Mouse (Mus musculus) left cerebral cortex, adult 8-10 months (tissue): ENCODE data around the gene Usp2. TPM values are rescaled to one million over a fixed set of nuclear protein-coding genes. Genes with fewer than 3 reads are reported as not detected.

Experiments
- DNase-seq, 2 experiments: peaks; one replicate each; pipeline ENCODE4 v3.0.0; 2022; ENCODE audit warnings: low spot score in 2 of 2
- total RNA-seq, 4 experiments: library from RNA; stranded (reverse); gene quantifications; 2 replicates each; pipeline ENCODE4 v1.2.4; 2022

The Usp2 gene
- total RNA-seq, 4 experiments from 2014 or later = 118 to 172 (median 123) TPM

GRCm38 (mm10) chr9:44075276-44075995 is 8.6 kb downstream of the Usp2 start:
- no peak for DNase-seq

GRCm38 (mm10) chr9:44075996-44076763 is 9.4 kb downstream of the Usp2 start:
- DNase-seq = no peak

DNA sequence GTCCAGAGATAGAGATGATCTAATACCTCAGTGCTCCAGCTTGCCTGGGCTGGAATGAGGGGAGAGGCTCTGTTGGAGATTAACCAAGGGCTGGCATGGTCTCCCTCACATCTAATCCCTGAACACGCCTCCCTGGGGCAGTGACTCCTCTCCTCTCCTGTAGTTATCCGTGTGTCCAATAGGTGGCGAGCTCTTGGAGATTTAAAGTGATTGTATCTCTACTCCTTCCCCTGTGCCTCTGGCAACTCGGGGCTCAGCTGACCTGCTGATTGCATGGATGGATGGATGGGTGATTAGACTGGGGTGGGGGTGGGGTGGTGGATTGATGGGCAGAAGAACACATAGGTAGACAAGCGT is 9.9 kb downstream of the Usp2 start:
- no peak for DNase-seq

- DNase-seq = no peak
These were observed 10.6 kb downstream of the Usp2 start for GRCm38 (mm10) chr9:44077266-44077910.

DNA sequence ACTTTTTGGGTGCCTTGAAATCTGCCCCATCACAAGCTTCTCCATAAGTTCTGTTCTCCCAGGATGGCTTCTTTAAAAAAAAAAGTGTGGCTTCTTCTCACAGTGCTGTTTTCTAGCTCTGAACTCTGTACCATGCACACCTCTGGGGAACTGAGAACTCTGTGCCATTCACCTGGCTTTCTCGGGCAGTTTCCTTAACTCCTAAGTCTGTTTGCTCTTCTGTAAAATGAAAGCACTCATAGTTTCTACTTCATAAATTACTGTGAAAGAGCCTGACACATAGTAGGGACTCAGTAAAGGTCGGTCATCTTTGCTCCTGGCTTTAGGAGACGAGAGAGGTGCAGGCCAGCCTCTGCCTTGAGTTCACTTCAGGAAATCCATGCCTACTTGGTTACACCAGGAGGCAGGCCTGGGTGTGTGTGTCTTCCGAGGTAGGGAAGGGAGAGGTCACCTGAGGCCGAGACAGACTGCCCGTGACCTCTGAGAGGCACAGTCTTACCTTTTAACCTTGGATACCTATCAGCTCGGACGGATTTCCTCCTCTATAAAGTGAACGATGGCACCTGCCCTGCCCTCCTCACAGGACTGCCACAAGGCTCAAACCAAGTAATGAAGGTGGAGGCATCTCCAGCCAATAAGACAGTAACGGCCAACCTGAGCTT is 11.4 kb downstream of the Usp2 start:
- no peak for DNase-seq

DNA sequence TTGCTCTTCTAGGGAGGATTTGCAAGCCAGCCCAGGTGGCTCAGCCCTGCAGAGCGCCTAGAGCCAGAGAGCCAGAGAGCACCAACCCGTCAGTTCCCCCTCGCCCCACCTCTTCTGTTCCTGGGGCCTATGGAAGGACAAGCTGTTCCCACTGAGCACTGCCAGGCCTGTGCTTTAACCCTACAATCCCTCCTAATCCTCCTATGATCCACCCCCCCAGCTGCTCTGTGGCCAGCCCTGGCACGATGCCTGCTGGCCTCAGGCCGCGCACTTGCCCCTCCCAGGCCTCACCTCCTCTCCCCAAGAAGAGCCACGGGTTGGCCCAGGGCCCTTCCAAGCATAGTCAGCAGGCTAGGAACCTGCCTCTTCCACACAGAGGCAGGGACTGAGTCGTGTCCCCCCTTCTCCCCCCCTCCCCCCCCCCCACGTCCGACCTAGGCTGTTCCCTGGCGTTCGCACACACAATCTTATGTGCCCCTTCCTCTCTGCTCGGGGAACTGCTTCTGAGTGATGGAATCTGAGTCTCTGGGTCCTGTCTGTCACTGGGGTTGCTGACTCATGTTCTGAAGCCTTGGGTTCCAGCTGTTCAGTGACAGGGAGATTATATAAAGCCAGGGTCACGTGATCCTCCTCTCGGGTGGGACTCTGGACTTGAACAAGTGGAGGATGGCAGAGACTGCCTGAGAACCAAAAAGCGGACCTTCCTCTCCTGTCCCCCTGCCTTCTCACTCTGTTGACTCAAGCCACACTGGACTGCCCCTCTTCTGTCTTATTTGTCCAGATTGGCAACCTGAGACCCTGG is 12.3 kb downstream of the Usp2 start:
- no peak for DNase-seq

- DNase-seq = peak in 1 of 2 experiments; percentile 6
These were observed 13.4 kb downstream of the Usp2 start for GRCm38 (mm10) chr9:44079997-44080780.

- DNase-seq = peak; percentile 32 to 70
These were observed 14.1 kb downstream of the Usp2 start for GRCm38 (mm10) chr9:44080953-44081352.

- DNase-seq = peak in 1 of 2 experiments; percentile 4
These were observed 14.8 kb downstream of the Usp2 start for GRCm38 (mm10) chr9:44081581-44081980.

DNA sequence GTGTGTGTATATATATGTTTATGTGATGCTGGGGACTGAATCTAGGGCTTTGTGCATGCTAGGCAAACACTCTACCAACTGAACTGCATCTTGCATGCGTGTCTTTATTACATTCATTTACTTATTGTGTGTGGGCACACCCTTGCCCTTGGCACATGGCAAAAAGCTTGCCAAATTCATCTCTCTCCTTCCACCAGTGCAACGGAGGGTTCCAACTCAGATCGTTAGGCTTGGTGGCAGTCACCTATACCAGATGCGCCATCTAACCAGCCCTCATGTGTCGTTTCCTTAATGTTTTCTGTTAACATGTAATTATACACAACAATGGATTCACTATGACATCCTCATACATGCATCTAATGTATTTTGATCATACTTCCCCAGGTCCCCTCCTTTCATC is 15.4 kb downstream of the Usp2 start:
- no peak for DNase-seq

- DNase-seq = peak in 1 of 2 experiments; percentile 92
These were observed 16.7 kb downstream of the Usp2 start for GRCm38 (mm10) chr9:44083392-44084121.

- no peak for DNase-seq
These were observed 17.4 kb downstream of the Usp2 start for GRCm38 (mm10) chr9:44084236-44084635.

- peak; percentile 87 to 88 for DNase-seq
These were observed 17.9 kb downstream of the Usp2 start for GRCm38 (mm10) chr9:44084659-44085229.

- no peak for DNase-seq
These were observed 18.5 kb downstream of the Usp2 start for GRCm38 (mm10) chr9:44085276-44085675.

DNA sequence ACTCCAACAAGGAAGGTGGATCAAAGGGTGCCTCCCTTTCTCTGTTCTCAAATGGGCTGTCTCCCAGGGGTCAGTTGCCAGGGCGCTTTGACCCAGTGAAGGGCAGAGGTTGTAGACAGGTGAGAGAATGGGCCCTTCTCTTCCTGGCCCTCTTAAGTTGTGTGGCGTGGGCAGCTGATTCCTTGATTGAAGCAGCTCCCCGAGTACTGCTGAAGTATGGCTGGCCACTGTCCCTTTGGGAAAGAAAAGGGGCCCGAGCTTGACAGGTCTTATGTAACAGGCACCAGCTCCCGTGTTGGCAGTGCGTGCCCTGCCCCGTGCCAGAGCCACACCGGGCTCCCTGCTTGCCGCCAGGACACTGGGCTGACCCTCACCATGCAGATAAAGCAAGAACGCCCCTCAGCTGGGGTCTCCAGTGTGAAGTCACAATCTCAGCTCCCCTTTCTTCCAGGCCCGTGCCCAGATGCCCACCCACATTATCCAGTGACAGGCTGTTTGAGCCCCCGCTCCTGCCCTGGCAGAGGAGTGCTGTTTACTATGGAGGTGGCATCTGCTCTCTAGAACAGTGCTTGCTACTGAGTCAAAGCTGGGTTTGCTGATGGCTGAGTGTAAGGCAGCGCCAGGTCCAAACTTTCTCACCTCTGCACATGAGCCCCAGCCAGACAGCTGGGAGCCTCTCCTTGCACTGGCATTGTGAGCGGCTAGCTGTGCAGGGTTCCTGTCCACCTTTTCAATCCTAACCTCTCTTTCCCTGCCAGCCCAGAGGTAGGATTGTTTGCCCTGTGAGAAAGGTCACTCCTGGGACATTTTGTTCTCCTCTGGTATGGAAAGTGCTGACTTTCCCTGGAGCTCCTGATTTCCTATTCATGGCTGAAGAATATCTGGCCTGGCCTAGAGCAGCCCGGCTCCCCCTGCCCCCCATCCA is 19.2 kb downstream of the Usp2 start:
- DNase-seq = peak in 1 of 2 experiments; percentile 77

DNA sequence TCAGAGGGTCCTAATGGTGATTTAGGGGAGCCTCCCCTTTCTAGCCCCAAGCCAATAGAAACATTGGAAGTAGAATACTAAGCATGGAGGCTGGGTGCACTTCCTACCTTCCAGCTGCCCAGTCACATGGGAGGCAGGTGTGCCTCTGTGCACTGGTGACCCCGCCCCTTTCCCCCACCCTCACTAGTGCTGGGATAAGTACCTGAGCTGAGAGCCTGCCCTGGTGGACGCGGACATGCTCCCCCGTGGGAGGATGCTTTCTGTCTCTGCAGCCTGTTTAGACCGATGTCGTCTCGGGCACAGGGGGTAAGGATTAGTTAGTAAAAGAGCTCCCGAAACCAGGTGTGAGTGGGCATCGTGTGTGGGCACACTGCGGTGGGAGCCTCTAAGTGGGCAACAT is 20.1 kb downstream of the Usp2 start:
- no peak for DNase-seq

GRCm38 (mm10) chr9:44087761-44088455 is 21.1 kb downstream of the Usp2 start:
- DNase-seq = peak in 1 of 2 experiments; percentile 82
